Mouse (Mus musculus) stomach, embryonic 16.5 days (tissue): ENCODE measurements around the gene Med16. TPM values are rescaled to one million over a fixed set of nuclear protein-coding genes. Genes with fewer than 3 reads are reported as not detected.

Source experiments
- ATAC-seq: fragments of 200-750 bp; cut with Nextera tagmentation; 2 replicates; pipeline ENCODE4 v1.8.0; 2017; ENCODE audit warnings: moderate number of reproducible peaks, moderate TSS enrichment; ENCODE audit not compliant: insufficient read depth, low FRiP score
- H3K27ac ChIP-seq: fragments of 300-500 bp; sonication (generic); 2 replicates; pipeline ENCODE4 v1.5.1; 2014; ENCODE audit warnings: low read length
- H3K27me3 ChIP-seq: fragments of 300-500 bp; sonication (generic); 2 replicates; pipeline ENCODE4 v1.6.1; 2014; ENCODE audit warnings: low read length, control low read depth, mixed read lengths; ENCODE audit not compliant: control insufficient read depth, insufficient read depth
- H3K36me3 ChIP-seq: fragments of 300-500 bp; sonication (generic); 2 replicates; pipeline ENCODE4 v1.6.1; 2014; ENCODE audit warnings: low read length; ENCODE audit not compliant: control insufficient read depth, insufficient read depth
- H3K4me1 ChIP-seq: fragments of 300-500 bp; sonication (generic); 2 replicates; pipeline ENCODE4 v1.6.1; 2014; ENCODE audit warnings: low read length, control low read depth, mixed read lengths; ENCODE audit not compliant: control insufficient read depth, insufficient read depth
- H3K4me2 ChIP-seq: fragments of 300-500 bp; sonication (generic); 2 replicates; pipeline ENCODE4 v1.6.1; 2014; ENCODE audit warnings: low read depth, low read length, mixed read lengths
- H3K4me3 ChIP-seq: fragments of 300-500 bp; sonication (generic); replicated peaks from 2 replicates; pipeline ENCODE4 v1.5.1; 2014; ENCODE audit warnings: mild to moderate bottlenecking, low read length
- H3K9ac ChIP-seq: fragments of 300-500 bp; sonication (generic); 2 replicates; pipeline ENCODE4 v1.6.1; 2014; ENCODE audit warnings: low read length
- H3K9me3 ChIP-seq: fragments of 300-500 bp; sonication (generic); replicated peaks from 2 replicates; pipeline ENCODE4 v1.6.1; 2016; ENCODE audit warnings: low read length, control low read depth; ENCODE audit not compliant: control insufficient read depth
- WGBS: fragments of 180-500 bp; shearing (Covaris S2); extraction: QIAGEN DNeasy Blood & Tissue Kit; methylation state at CpG from one replicate; pipeline ENCODE4 v1.1.7; 2014; 5-methylcytosine and 5-hydroxymethylcytosine counted together
- polyA plus RNA-seq: library from polyadenylated mRNA; unstranded; fragments of >200 nt; fragmentation: Nextera tagmentation; extraction: Ambion mirVana; gene quantifications from 2 replicates; pipeline ENCODE4 v1.2.1, GENCODE M21; 2015

Gene Med16
- polyA plus RNA-seq, 1 experiment from 2014 or later = 39.6 TPM

DNA sequence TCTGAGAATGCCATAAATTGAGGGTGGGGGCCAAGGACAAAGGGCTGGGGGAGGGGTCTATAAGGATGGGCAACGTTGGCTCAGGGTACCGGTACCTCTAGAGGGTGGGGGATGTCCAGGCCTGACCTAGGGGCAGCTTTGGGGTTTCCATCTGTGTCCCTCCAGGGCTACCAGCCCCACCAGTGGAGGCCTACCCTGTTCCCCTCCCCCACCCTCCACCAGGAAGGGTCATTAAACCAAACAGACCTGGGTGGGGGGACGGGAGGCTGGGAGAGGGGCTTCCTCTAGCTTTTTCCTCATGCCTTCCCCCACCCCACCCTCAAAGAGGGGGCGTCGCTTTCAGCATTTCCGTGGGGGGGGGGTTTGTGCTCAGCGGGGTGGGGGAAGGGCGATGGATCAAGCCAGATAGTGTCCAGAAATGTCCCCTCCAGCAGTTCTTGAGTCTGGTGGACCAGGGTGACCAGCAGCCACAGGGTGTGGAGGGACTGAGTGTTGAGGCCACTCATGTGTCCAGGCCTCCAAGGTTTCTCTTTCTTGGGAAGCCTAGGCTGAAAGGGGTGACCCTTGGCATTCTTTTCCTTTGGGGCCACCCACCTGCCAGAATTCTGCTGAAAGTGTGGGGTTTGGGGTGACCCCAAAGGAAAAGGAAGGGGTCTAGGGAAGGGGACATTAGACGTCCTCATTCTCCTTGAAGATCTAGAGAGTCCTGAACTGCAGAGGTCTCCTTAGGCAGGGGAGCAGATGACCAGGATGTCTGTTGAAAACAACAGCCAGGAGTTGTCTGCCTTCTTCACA is 20.4 kb upstream of the Med16 start:
- H3K36me3 ChIP-seq = peaks cover 13% of the 10 kb centered on the region; the same call in 1 of the 2 replicates
- H3K9ac ChIP-seq = peak overlapping the region; percentile 89
- H3K4me3 ChIP-seq = peak overlapping the region; percentile 85
- H3K4me1 ChIP-seq = peaks cover 42% of the 10 kb centered on the region
- peak overlapping the region; percentile 92 for H3K4me2 ChIP-seq
- H3K27me3 ChIP-seq = no peaks in the 10 kb centered on the region
- peak overlapping the region; percentile 55 for H3K27ac ChIP-seq
- ATAC-seq = no peak
- WGBS = 27% methylated on average over 9 of the region's 9 CpGs
- H3K9me3 ChIP-seq = no peaks in the 10 kb centered on the region

DNA sequence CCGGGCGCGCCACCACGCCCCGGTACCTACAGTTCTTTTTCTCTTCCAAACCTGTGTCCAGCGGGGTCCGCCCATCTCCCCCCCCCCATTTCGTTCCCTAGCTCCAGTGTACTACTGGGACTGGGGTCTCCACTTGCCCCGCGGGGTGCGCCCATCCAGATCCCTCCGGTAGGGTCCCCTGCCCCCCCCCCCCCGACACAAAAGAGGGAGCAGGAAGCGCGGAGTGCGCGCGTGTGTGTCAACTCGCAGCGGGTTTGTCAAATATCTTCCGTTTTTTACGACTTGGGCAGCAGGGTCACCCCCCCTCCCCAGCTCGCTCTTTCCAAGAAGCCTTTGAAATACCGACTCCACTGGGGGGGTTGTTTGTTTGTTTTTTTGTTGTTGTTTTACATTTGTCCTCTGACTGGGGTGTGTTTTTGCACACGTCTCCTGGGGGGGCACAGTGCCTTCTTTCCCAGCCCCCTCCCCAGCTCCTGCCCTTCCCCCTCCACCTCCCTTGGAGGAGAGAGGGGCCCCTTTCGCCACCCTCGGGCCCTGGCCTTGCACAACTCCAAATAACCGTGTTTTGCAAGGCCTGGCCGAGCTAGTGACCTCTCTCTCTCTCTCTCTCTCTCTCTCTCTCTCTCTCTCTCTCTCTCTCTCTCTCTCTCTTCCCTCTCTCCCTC is 19.4 kb upstream of the Med16 start:
- peaks cover 33% of the 10 kb centered on the region for H3K4me1 ChIP-seq
- WGBS = 2% methylated on average over 29 of the region's 29 CpGs
- peak overlapping the region; percentile 92 for H3K4me2 ChIP-seq
- peak overlapping the region; percentile 85 for H3K4me3 ChIP-seq
- peak overlapping the region; percentile 89 for H3K9ac ChIP-seq
- peaks cover 13% of the 10 kb centered on the region; the same call in 1 of the 2 replicates for H3K36me3 ChIP-seq
- no peaks in the 10 kb centered on the region; the same call in 1 of the 2 replicates for H3K27me3 ChIP-seq
- H3K9me3 ChIP-seq = no peaks in the 10 kb centered on the region
- H3K27ac ChIP-seq = peak overlapping the region; percentile 95
- ATAC-seq = no peak

DNA sequence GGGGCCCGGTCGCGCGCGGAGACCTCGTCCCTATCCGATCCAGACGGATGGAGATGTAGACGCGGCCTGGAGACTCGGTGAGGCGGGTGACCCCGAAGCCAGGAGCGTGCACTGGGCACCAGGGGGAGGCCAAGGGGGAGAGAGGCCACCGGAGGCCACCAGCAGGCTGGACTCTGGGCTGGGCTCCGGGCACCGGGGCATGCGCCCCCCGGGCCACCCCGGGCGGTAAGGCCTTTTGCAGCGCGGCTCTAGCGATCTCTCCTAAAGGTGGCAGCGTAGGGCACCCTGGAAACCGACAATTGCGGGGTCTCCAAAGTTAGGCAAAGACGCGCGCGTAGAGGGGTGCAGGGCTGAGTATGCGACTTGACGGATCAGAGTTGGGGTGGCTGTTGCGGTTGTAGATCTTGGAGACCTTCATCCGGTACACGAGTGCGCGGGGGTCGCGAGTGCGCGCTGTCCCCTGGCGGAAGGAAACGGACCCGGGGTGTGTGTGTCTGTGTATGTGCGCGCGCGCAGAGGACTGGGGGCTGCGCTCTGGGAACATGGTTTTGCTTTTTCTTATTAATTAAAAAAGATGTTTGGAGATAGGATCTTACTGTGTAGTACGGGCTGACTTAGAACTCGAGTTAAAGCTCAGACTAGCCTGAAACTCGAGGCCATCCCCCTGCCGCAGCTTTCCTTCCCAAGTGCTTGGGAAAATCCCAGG is 18.8 kb upstream of the Med16 start:
- peaks cover 3% of the 10 kb centered on the region for H3K27me3 ChIP-seq
- peak overlapping the region; percentile 85 for H3K4me3 ChIP-seq
- peak; percentile 7; the same call in 1 of the 2 replicates for ATAC-seq
- peaks cover 13% of the 10 kb centered on the region; the same call in 1 of the 2 replicates for H3K36me3 ChIP-seq
- H3K27ac ChIP-seq = peak overlapping the region; percentile 95
- peak overlapping the region; percentile 89 for H3K9ac ChIP-seq
- no peaks in the 10 kb centered on the region for H3K9me3 ChIP-seq
- peaks cover 26% of the 10 kb centered on the region for H3K4me1 ChIP-seq
- peak overlapping the region; percentile 92 for H3K4me2 ChIP-seq
- WGBS = 0% methylated on average over 54 of the region's 54 CpGs

DNA sequence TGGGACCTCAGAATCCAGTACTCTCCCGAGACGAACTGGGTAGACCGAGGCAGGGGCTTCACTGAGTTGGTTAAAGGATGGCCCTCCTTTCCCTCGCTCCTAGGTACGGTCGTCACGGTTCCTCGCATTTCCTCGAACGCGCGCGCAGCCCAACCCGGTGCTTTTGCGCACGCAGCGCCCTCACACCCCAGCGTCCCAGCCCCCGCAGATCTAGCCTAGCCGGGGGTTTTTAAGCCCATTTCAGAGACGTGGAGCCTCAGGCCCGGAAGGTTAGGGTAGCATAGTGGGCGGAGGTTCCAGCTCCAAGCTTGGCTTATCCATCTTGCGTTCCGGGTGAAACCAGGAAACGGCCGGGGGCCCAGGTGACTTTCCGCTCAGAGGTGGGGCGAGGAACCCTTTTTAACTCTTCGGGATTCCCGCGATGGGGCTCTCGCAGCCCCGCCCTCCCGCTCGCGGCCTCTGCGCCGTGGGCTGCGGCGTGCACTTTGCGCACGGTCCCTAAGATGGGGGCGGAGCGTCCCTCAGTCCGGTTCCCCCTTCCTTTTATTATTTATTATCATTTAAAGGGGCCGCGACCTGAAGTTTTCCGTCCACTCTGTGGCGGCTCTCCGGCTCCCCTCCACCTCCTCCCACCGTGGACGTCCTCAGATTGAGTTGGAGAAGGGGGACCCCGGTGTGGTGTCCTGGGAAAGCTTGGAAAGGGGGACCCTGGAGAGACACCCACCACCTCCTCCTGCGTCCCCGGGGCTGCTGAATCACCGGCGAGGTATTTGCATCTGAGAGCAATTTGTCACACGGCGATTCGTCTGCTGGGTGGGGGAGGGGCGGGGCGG is 18.0 kb upstream of the Med16 start, which contains the start of gene Arid3a:
Arid3a (plus strand) TSS at position 553 of the 833 bp plus-strand sequence.
- peak within 1 kb of the TSS; percentile 89 for H3K9ac ChIP-seq
- H3K9me3 ChIP-seq = no peaks in the 10 kb centered on the region
- peaks cover 8% of the 10 kb centered on the region; the same call in 1 of the 2 replicates for H3K36me3 ChIP-seq
- under 1% methylated on average over 63 of the region's 63 CpGs for WGBS
- peaks cover 11% of the 10 kb centered on the region for H3K27me3 ChIP-seq
- H3K27ac ChIP-seq = peak within 1 kb of the TSS; percentile 95
- H3K4me3 ChIP-seq = peak within 1 kb of the TSS; percentile 85
- peak within 1 kb of the TSS; percentile 92 for H3K4me2 ChIP-seq
- peak; percentile 85 for ATAC-seq
- H3K4me1 ChIP-seq = peaks cover 20% of the 10 kb centered on the region

DNA sequence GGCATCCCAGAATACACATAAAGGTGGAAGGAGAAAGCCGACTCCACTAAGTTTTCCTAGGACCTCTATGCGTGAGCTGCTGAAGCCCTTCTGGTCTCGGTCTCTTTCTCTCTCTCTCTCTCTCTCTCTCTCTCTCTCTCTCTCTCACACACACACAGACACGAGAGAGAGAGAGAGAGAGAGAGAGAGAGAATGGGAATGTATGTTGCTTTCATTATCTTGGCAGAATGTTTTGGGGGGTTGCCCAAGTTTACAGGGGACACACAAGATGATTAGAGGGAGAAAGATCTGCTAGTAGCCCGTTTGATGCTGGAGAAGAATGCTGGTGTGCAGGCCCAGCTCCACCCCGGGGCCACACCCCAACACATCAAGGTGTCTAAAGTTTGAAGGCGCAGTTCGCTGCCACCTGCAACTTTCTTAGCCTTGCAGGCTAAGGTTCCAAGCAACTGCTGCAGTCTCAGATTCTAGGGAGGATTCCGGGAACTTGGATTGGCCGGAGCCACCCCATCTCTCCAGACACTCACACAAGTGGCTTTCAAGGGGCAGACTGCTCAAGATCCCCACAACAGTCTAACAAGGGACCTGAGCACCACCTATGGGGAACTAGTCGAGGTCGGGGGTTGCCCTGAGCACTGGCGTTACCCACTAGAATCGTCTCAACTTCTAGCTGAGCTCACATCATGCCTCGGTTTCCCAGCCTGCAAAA is 17.2 kb upstream of the Med16 start:
- no peak for ATAC-seq

DNA sequence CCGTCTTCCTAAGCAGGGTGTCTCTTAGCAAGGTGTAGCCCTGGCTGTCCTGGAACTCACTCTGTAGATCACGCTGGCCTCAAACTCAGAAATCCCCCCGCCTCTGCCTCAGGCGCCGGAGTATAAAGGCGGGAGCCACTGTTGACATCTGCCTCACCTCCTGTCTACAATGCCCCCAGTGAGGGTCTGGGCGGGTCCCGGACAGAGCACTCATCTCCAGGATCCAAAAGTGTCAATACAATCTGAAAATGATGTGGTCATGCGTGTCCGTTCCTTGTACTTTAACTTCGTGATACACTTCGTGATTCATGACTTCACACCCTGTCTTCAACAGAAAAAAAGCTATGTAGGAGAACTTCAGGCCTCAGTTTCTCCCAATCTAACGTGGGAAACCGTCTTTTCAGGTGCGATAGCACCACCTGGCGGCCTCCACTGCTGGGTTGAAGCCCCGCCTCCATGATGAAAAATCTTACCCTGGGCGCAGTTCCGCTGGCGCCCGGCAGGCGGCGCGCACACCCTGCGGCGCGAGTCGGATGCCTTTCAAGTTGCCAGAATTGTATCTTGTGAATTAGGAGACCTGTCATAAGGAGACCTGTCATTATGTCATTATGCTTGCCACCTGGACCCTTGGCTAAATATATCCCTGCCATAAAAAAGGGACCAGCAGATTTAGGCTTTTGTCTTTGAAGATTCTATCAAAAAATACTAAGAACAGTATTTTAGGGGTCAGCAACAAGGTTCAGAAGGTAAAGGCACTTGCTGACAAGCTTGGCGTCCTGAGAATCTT is 16.5 kb upstream of the Med16 start:
- Histone ChIP-seq H3K36me3 (no peaks in the 10 kb centered on the region), H3K4me3 (no peak overlapping the region), H3K9me3 (no peaks in the 10 kb centered on the region), H3K27ac (peak overlapping the region; percentile 95), H3K9ac (no peak overlapping the region), H3K4me1 (peaks cover 26% of the 10 kb centered on the region), H3K4me2 (peak overlapping the region; percentile 92), H3K27me3 (peaks cover 26% of the 10 kb centered on the region)
- 10% methylated on average over 29 of the region's 29 CpGs for WGBS
- ATAC-seq = 0 out of 2 replicates have a peak, but pooled peaks have one; percentile 1

More for the DNA sequence above, 17.2 kb upstream of the Med16 start:
- Histone ChIP-seq H3K27ac (peak overlapping the region; percentile 95), H3K27me3 (peaks cover 19% of the 10 kb centered on the region), H3K4me2 (peak overlapping the region; percentile 92), H3K4me1 (peaks cover 26% of the 10 kb centered on the region), H3K9me3 (no peaks in the 10 kb centered on the region), H3K4me3 (peak overlapping the region; percentile 85), H3K36me3 (no peaks in the 10 kb centered on the region), H3K9ac (peak overlapping the region; percentile 89)
- WGBS = 5% methylated on average over 15 of the region's 15 CpGs

DNA sequence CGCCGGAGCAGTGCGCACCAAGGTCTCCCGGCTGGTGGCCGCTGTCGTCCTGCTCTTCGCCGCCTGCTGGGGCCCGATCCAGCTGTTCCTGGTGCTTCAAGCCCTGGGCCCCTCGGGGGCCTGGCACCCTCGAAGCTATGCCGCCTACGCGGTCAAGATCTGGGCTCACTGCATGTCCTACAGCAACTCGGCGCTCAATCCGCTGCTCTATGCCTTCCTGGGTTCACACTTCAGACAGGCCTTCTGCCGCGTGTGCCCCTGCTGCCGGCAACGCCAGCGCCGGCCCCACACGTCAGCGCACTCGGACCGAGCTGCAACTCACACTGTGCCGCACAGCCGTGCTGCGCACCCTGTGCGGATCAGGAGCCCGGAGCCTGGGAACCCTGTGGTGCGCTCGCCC is 12.8 kb upstream of the Med16 start:
- H3K27ac ChIP-seq = no peak overlapping the region
- H3K36me3 ChIP-seq = no peaks in the 10 kb centered on the region
- peaks cover 51% of the 10 kb centered on the region for H3K27me3 ChIP-seq
- H3K4me3 ChIP-seq = peak overlapping the region; percentile 28
- 5% methylated on average over 34 of the region's 34 CpGs for WGBS
- ATAC-seq = no peak
- H3K9me3 ChIP-seq = no peaks in the 10 kb centered on the region
- peak overlapping the region; percentile 50 for H3K4me2 ChIP-seq
- H3K4me1 ChIP-seq = peaks cover 32% of the 10 kb centered on the region
- peak overlapping the region; percentile 46; the same call in 1 of the 2 replicates for H3K9ac ChIP-seq
